Mouse (Mus musculus): ENCODE data around the gene Dnase1l2. TPM values are rescaled to one million over a fixed set of nuclear protein-coding genes. Genes with fewer than 3 reads are reported as not detected.

Gene Dnase1l2
- polyA plus RNA-seq, 1 experiment from 2014 or later, result 4.9 TPM

Other genes with a start within 250 kb of the Dnase1l2 start
- 4.6 and 6.4 TPM in 2 replicates for gene Tbc1d24, start 237.5 kb downstream of the Dnase1l2 start, polyA plus RNA-seq (2014; fragmentation: Nextera tagmentation; extraction: Ambion mirVana)
- 9.6 and 10.7 TPM in 2 replicates for gene Ntn3, start 233.6 kb downstream of the Dnase1l2 start, polyA plus RNA-seq (2014; fragmentation: Nextera tagmentation; extraction: Ambion mirVana)
- 9.2 and 9.9 TPM in 2 replicates for gene Tedc2, start 222.3 kb downstream of the Dnase1l2 start, polyA plus RNA-seq (2014; fragmentation: Nextera tagmentation; extraction: Ambion mirVana)
- 42.2 and 48.1 TPM in 2 replicates for gene Ccnf, start 191.6 kb downstream of the Dnase1l2 start, polyA plus RNA-seq (2014; fragmentation: Nextera tagmentation; extraction: Ambion mirVana)
- not detected in 2 replicates for gene Abca17, start 92.0 kb downstream of the Dnase1l2 start, polyA plus RNA-seq (2014; fragmentation: Nextera tagmentation; extraction: Ambion mirVana)
- gene Abca3, start 91.2 kb downstream of the Dnase1l2 start, polyA plus RNA-seq (2014; fragmentation: Nextera tagmentation; extraction: Ambion mirVana), result 10.1 TPM in 2 replicates
- 202 and 224 TPM in 2 replicates for gene Rnps1, start 28.5 kb downstream of the Dnase1l2 start, polyA plus RNA-seq (2014; fragmentation: Nextera tagmentation; extraction: Ambion mirVana)
- gene Eci1, start 16.5 kb downstream of the Dnase1l2 start, polyA plus RNA-seq (2014; fragmentation: Nextera tagmentation; extraction: Ambion mirVana), result 57.6 and 58.7 TPM in 2 replicates
- gene E4f1, start 27.2 kb upstream of the Dnase1l2 start, polyA plus RNA-seq (2014; fragmentation: Nextera tagmentation; extraction: Ambion mirVana), result 13.3 and 18.6 TPM in 2 replicates
- 57.7 and 58.5 TPM in 2 replicates for gene Pgp, start 27.3 kb upstream of the Dnase1l2 start, polyA plus RNA-seq (2014; fragmentation: Nextera tagmentation; extraction: Ambion mirVana)
- gene Bricd5, start 30.8 kb upstream of the Dnase1l2 start, polyA plus RNA-seq (2014; fragmentation: Nextera tagmentation; extraction: Ambion mirVana), result 1.5 and 2.0 TPM in 2 replicates
- 21.7 and 23.7 TPM in 2 replicates for gene Mlst8, start 36.0 kb upstream of the Dnase1l2 start, polyA plus RNA-seq (2014; fragmentation: Nextera tagmentation; extraction: Ambion mirVana)
- gene Caskin1, start 45.5 kb upstream of the Dnase1l2 start, polyA plus RNA-seq (2014; fragmentation: Nextera tagmentation; extraction: Ambion mirVana), result 2.9 and 3.7 TPM in 2 replicates
- gene Traf7, start 84.8 kb upstream of the Dnase1l2 start, polyA plus RNA-seq (2014; fragmentation: Nextera tagmentation; extraction: Ambion mirVana), result 78.9 and 86.3 TPM in 2 replicates
- 2.8 and 2.9 TPM in 2 replicates for gene Rab26, start 91.1 kb upstream of the Dnase1l2 start, polyA plus RNA-seq (2014; fragmentation: Nextera tagmentation; extraction: Ambion mirVana)
- 37.9 and 40.1 TPM in 2 replicates for gene Pkd1, start 106.7 kb upstream of the Dnase1l2 start, polyA plus RNA-seq (2014; fragmentation: Nextera tagmentation; extraction: Ambion mirVana)
- gene Tsc2, start 189.5 kb upstream of the Dnase1l2 start, polyA plus RNA-seq (2014; fragmentation: Nextera tagmentation; extraction: Ambion mirVana), result 60.8 and 71.2 TPM in 2 replicates
- 16.8 and 19.1 TPM in 2 replicates for gene Nthl1, start 189.6 kb upstream of the Dnase1l2 start, polyA plus RNA-seq (2014; fragmentation: Nextera tagmentation; extraction: Ambion mirVana)
- gene Slc9a3r2, start 207.2 kb upstream of the Dnase1l2 start, polyA plus RNA-seq (2014; fragmentation: Nextera tagmentation; extraction: Ambion mirVana), result 56.7 and 57.7 TPM in 2 replicates
- gene Npw, start 215.4 kb upstream of the Dnase1l2 start, polyA plus RNA-seq (2014; fragmentation: Nextera tagmentation; extraction: Ambion mirVana), result 0.82 and 1.4 TPM in 2 replicates
- gene Zfp598, start 226.6 kb upstream of the Dnase1l2 start, polyA plus RNA-seq (2014; fragmentation: Nextera tagmentation; extraction: Ambion mirVana), result 23.7 and 25.2 TPM in 2 replicates
- gene Syngr3, start 246.8 kb upstream of the Dnase1l2 start, polyA plus RNA-seq (2014; fragmentation: Nextera tagmentation; extraction: Ambion mirVana), result 7.7 and 8.2 TPM in 2 replicates